Mouse (Mus musculus) macrophage (primary cell): ENCODE measurements at regions not wholly inside any gene's neighbourhood (a gene's known extent, or its start where the extent isn't known, plus 50 kb on each side); places are given as distances from the start of the nearest gene placed in this dataset.

Source experiments
- H3K27ac ChIP-seq: fragments of 350-480 bp; formaldehyde crosslinking; 2 replicates; pipeline ENCODE4 v1.9.0; 2021
- H3K36me3 ChIP-seq: fragments of 350-480 bp; formaldehyde crosslinking; 2 replicates; pipeline ENCODE4 v1.9.0; 2021; ENCODE audit errors: inconsistent target
- H3K4me3 ChIP-seq: fragments of 350-480 bp; formaldehyde crosslinking; 2 replicates; pipeline ENCODE4 v1.9.0; 2021; ENCODE audit errors: inconsistent target
- H3K79me2 ChIP-seq: fragments of 350-480 bp; formaldehyde crosslinking; 2 replicates; pipeline ENCODE4 v1.9.0; 2021; ENCODE audit errors: inconsistent target
- WGBS: methylation state at CpG from one replicate; pipeline ENCODE4 v1.1.7; 2026; ENCODE audit warnings: inconsistent platforms; ENCODE audit not compliant: missing documents; 5-methylcytosine and 5-hydroxymethylcytosine counted together

DNA sequence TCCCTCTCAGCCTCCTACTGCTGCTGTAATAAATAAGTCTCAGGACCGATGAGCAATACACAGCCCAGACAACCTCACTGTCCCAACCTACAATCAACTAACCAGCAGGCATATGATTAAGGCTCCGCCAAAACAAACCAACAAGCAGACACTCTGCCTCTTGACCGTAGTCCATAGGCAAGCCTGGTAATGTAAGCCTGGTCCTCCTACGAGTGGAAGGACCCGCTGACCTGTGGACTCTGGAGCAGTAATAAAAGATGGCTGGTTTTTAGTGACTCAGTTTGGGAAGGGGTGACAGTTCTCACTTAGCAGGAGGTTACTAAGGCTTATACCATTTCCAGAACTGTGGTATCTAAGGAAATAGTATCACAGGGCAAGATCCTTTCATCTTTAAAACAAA, 53.4 kb downstream of the Gm47996 start:
- Histone ChIP-seq H3K27ac (no peak overlapping the region), H3K36me3 (no peaks in the 10 kb centered on the region), H3K4me3 (no peak overlapping the region), H3K79me2 (no peaks in the 10 kb centered on the region)
- 98% methylated on average over 5 of the region's 5 CpGs for WGBS

GRCm38 (mm10) chr1:151263830-151264229, 53.9 kb downstream of the Gm47996 start:
- 100% methylated on average over 2 of the region's 2 CpGs for WGBS
- H3K4me3 ChIP-seq: no peak overlapping the region
- no peak overlapping the region for H3K27ac ChIP-seq
- no peaks in the 10 kb centered on the region for H3K36me3 ChIP-seq
- H3K79me2 ChIP-seq: no peaks in the 10 kb centered on the region

DNA sequence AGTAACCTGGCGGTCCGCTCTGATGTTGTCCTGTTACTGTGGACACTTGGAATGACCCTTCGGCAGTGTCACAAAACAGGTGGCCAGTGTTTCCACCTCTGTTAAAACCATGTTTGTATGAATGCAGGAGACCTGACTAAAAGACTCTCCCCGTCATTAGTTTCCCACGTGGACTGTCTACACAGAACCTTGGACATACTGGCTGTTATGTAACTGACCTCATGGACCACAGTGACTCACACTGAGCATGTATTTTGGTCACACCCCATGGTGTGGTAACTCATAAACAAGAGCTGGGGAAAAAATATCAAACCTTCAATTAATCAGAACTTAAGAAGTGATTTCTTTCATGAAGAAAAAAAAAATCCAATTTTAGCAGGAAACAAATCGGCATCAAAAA, 54.9 kb downstream of the Gm47996 start:
- WGBS: 68% methylated on average over 6 of the region's 6 CpGs
- Histone ChIP-seq H3K36me3 (no peaks in the 10 kb centered on the region), H3K27ac (no peak overlapping the region), H3K4me3 (no peak overlapping the region), H3K79me2 (no peaks in the 10 kb centered on the region)

GRCm38 (mm10) chr1:151265590-151265989, 55.7 kb downstream of the Gm47996 start:
- WGBS: 46% methylated on average over 5 of the region's 5 CpGs
- Histone ChIP-seq H3K79me2 (no peaks in the 10 kb centered on the region), H3K27ac (no peak overlapping the region), H3K36me3 (no peaks in the 10 kb centered on the region), H3K4me3 (no peak overlapping the region)

- H3K27ac ChIP-seq: no peak overlapping the region
- no peaks in the 10 kb centered on the region for H3K36me3 ChIP-seq
- no peaks in the 10 kb centered on the region for H3K79me2 ChIP-seq
- 85% methylated on average over 4 of the region's 4 CpGs for WGBS
- H3K4me3 ChIP-seq: no peak overlapping the region
Measured at GRCm38 (mm10) chr1:151266703-151267102, 56.8 kb downstream of the Gm47996 start.

- H3K27ac ChIP-seq: peak overlapping the region; percentile 59
- H3K36me3 ChIP-seq: no peaks in the 10 kb centered on the region
- H3K79me2 ChIP-seq: no peaks in the 10 kb centered on the region
- no peak overlapping the region for H3K4me3 ChIP-seq
- 0% methylated on average over 3 of the region's 8 CpGs for WGBS
Measured at GRCm38 (mm10) chr1:151270691-151271090, 60.8 kb downstream of the Gm47996 start.

- Histone ChIP-seq H3K79me2 (no peaks in the 10 kb centered on the region), H3K27ac (no peak overlapping the region), H3K36me3 (no peaks in the 10 kb centered on the region), H3K4me3 (no peak overlapping the region)
- WGBS: 100% methylated on average over 4 of the region's 4 CpGs
Measured at GRCm38 (mm10) chr1:151274306-151274705, 64.4 kb downstream of the Gm47996 start.

- 100% methylated on average over 3 of the region's 3 CpGs for WGBS
- H3K4me3 ChIP-seq: no peak overlapping the region
Measured at GRCm38 (mm10) chr1:151275581-151275980, 65.7 kb downstream of the Gm47996 start.

DNA sequence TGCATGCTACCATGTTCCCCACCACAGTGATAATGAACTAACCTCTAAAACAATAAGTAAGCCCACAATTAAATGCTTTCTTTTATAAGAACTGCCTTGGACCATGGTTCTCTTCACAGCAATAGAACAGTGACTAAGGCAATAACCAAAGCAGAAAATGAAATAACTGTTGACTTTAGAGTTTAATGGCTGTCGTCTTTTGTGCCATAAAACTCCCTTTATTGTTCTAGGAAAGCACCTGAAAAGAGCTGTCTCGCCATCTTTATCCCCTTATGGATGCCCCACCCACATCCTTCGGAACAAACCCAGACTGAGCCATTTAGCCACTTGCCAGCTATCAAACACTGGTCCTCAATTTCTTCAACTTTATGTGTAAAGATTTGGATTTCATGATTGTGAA, 64.3 kb upstream of the Ivns1abp start:
- H3K27ac ChIP-seq: no peak overlapping the region
- no peak overlapping the region for H3K4me3 ChIP-seq
- H3K79me2 ChIP-seq: no peaks in the 10 kb centered on the region
- no peaks in the 10 kb centered on the region for H3K36me3 ChIP-seq
- WGBS: 97% methylated on average over 3 of the region's 3 CpGs

More at GRCm38 (mm10) chr1:151275581-151275980, 65.7 kb downstream of the Gm47996 start:
- no peak overlapping the region for H3K27ac ChIP-seq
- no peaks in the 10 kb centered on the region for H3K36me3 ChIP-seq
- H3K79me2 ChIP-seq: no peaks in the 10 kb centered on the region

- 39% methylated on average over 3 of the region's 7 CpGs for WGBS
- Histone ChIP-seq H3K36me3 (no peaks in the 10 kb centered on the region), H3K4me3 (no peak overlapping the region), H3K79me2 (no peaks in the 10 kb centered on the region), H3K27ac (no peak overlapping the region)
Measured at GRCm38 (mm10) chr1:151285045-151285444, 59.2 kb upstream of the Ivns1abp start.

- peak overlapping the region; percentile 18; the same call in 1 of the 2 replicates for H3K4me3 ChIP-seq
- H3K36me3 ChIP-seq: no peaks in the 10 kb centered on the region
- no peaks in the 10 kb centered on the region for H3K79me2 ChIP-seq
- peak overlapping the region; percentile 75 for H3K27ac ChIP-seq
- WGBS: 1% methylated on average over 12 of the region's 12 CpGs
Measured at GRCm38 (mm10) chr1:151287451-151287850, 56.8 kb upstream of the Ivns1abp start.

DNA sequence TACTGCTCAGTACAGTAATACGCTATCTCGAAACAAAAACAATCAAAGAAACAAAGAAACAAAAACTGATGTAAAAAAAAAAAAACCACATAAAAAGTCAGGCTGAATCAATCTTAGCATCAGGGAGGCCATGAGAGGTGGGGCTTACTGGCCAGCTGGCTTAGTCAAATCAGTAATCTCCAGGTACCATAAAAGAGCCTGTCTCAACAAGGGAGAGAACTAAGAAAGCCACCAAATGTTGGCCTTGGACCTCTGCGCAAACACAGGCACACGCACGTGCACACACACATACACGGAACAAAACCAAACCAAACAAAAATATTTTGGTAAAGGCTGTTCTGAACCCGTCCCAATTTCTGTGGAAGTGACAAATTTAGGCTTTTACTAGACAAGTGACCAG, 55.2 kb upstream of the Ivns1abp start:
- Histone ChIP-seq H3K4me3 (no peak overlapping the region), H3K36me3 (no peaks in the 10 kb centered on the region), H3K27ac (no peak overlapping the region), H3K79me2 (no peaks in the 10 kb centered on the region)
- 92% methylated on average over 7 of the region's 7 CpGs for WGBS

GRCm38 (mm10) chr1:151289493-151290258, 54.6 kb upstream of the Ivns1abp start:
- 95% methylated on average over 13 of the region's 13 CpGs for WGBS
- Histone ChIP-seq H3K27ac (no peak overlapping the region), H3K4me3 (no peak overlapping the region), H3K36me3 (no peaks in the 10 kb centered on the region), H3K79me2 (no peaks in the 10 kb centered on the region)

- 94% methylated on average over 9 of the region's 9 CpGs for WGBS
- H3K27ac ChIP-seq: no peak overlapping the region
- no peak overlapping the region for H3K4me3 ChIP-seq
- H3K79me2 ChIP-seq: no peaks in the 10 kb centered on the region
- no peaks in the 10 kb centered on the region for H3K36me3 ChIP-seq
Measured at GRCm38 (mm10) chr1:151293311-151294050, 50.8 kb upstream of the Ivns1abp start.
